Mouse (Mus musculus) heart, adult 2 months (tissue): ENCODE data around the gene Serpina3k.

Experiments
- CTCF ChIP-seq: fragments of 200-600 bp; IDR thresholded peaks from 2 replicates; pipeline ENCODE4 v1.8.1; 2022; ENCODE audit warnings: antibody characterized with exemption, mild to moderate bottlenecking, moderate library complexity
- POLR2A ChIP-seq: fragments of 200-500 bp; IDR thresholded peaks from 2 replicates; pipeline ENCODE4 v1.6.1; 2011; ENCODE audit warnings: mild to moderate bottlenecking, low read depth, low read length, control low read depth; ENCODE audit not compliant: insufficient read depth

DNA sequence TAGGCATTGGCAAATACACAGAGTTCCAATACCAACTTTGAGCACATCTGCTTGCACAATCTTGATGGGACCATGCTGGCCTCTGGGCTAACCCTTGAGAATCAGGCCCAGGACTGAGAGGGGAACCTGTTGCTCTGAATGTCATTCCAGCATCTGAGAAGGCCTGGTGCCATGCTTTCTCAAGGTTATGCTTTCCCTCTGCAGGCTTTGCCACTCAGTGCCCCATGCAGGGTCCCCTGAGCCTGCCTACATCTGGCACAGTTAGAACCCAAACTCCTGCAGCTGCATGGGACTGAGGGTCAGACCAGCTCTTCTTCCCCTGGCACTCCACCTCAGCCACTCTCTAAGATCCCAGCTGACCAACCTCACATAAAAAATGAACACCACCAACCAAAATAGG is 7.4 kb downstream of the Serpina3k start:
- TF ChIP-seq CTCF (no peak), POLR2A (no peak)
